Mouse (Mus musculus) CH12.LX (cell line): Measurements from ENCODE around the gene Hoxc8. TPM values are rescaled to one million over a fixed set of nuclear protein-coding genes. Genes with fewer than 3 reads are reported as not detected.

Experiments used
- DNase-seq: peaks from one replicate; pipeline ENCODE4 v3.0.0-alpha.2; 2013; ENCODE audit errors: extremely low read depth
- H3K27ac ChIP-seq: 2 replicates; pipeline ENCODE4 v1.5.1; 2012; ENCODE audit warnings: low read depth, mild to moderate bottlenecking, control low read depth, moderate library complexity; ENCODE audit not compliant: insufficient read depth
- H3K27me3 ChIP-seq: replicated peaks from 2 replicates; pipeline ENCODE3; 2012; ENCODE audit warnings: inconsistent platforms
- H3K36me3 ChIP-seq, 2 experiments: replicated peaks in 1 of 2; 2 replicates each; pipeline versions ENCODE3 to v1.6.1; 2012; ENCODE audit warnings: inconsistent platforms in 1 of 2, low read length in 1 of 2, mild to moderate bottlenecking in 1 of 2, mixed read lengths in 1 of 2, moderate library complexity in 1 of 2; ENCODE audit not compliant: control insufficient read depth in 1 of 2, insufficient read depth in 1 of 2
- H3K4me1 ChIP-seq, 2 experiments: 2 replicates each; pipeline ENCODE4 v1.6.1; 2012; ENCODE audit warnings: inconsistent platforms in 1 of 2, moderate library complexity in 1 of 2; ENCODE audit not compliant: insufficient read depth in 2 of 2, control insufficient read depth in 1 of 2
- H3K4me2 ChIP-seq: 2 replicates; pipeline ENCODE4 v1.6.1; 2012; ENCODE audit warnings: low read depth, mild to moderate bottlenecking, control low read depth; ENCODE audit not compliant: poor library complexity, insufficient read depth, severe bottlenecking
- H3K4me3 ChIP-seq, 3 experiments: fragments of 150-350 bp in 1 of 3; sonication (generic) in 1 of 3; replicated peaks in 1 of 3; 2 replicates each; pipeline versions ENCODE3 to v1.5.1; 2011 to 2012; ENCODE audit warnings: low read depth in 2 of 3, low read length in 2 of 3, mild to moderate bottlenecking in 2 of 3, moderate library complexity in 2 of 3, control low read depth in 1 of 3, improper control_type of control experiment in 1 of 3, inconsistent platforms in 1 of 3, mixed read lengths in 1 of 3; ENCODE audit not compliant: poor library complexity in 1 of 3
- H3K79me2 ChIP-seq: replicated peaks from 2 replicates; pipeline ENCODE4 v1.6.1; 2012; ENCODE audit warnings: mild to moderate bottlenecking, moderate library complexity; ENCODE audit not compliant: control insufficient read depth, poor library complexity, insufficient read depth, severe bottlenecking; ENCODE audit errors: extremely low read depth
- H3K9ac ChIP-seq: 2 replicates; pipeline ENCODE4 v1.6.1; 2012; ENCODE audit warnings: low read depth, mild to moderate bottlenecking, control low read depth, moderate library complexity; ENCODE audit not compliant: insufficient read depth
- H3K9me3 ChIP-seq: replicated peaks from 2 replicates; pipeline ENCODE3; 2012; ENCODE audit warnings: low read length, inconsistent platforms, mixed read lengths
- BHLHE40 ChIP-seq: IDR thresholded peaks from 2 replicates; pipeline ENCODE4 v1.6.1; 2011; ENCODE audit warnings: mild to moderate bottlenecking, low read depth, low read length, improper control_type of control experiment
- CHD1 ChIP-seq: IDR thresholded peaks from 2 replicates; pipeline ENCODE4 v1.6.1; 2012; ENCODE audit warnings: low read depth, low read length, improper control_type of control experiment, inconsistent platforms
- CHD2 ChIP-seq: IDR thresholded peaks from 2 replicates; pipeline ENCODE4 v1.6.1; 2011; ENCODE audit warnings: low read length, improper control_type of control experiment
- CTCF ChIP-seq, 2 experiments: IDR thresholded peaks in 1 of 2; conservative IDR thresholded peaks in 1 of 2; 2 replicates each; pipeline ENCODE4 v1.5.1; 2011 to 2012; ENCODE audit warnings: low read depth in 2 of 2, low read length in 2 of 2, improper control_type of control experiment in 1 of 2, inconsistent platforms in 1 of 2, mild to moderate bottlenecking in 1 of 2, moderate library complexity in 1 of 2
- E2F4 ChIP-seq: IDR thresholded peaks from 2 replicates; pipeline ENCODE4 v1.6.1; 2011; ENCODE audit warnings: low read depth, low read length, improper control_type of control experiment; ENCODE audit not compliant: insufficient replicate concordance
- GABPA ChIP-seq: IDR thresholded peaks from 2 replicates; pipeline ENCODE4 v1.6.1; 2012; ENCODE audit warnings: low read depth, low read length, improper control_type of control experiment, inconsistent platforms; ENCODE audit not compliant: insufficient replicate concordance
- HCFC1 ChIP-seq: IDR thresholded peaks from 2 replicates; pipeline ENCODE4 v1.6.1; 2012; ENCODE audit warnings: low read depth, mild to moderate bottlenecking, inconsistent platforms, low read length, improper control_type of control experiment
- IRF4 ChIP-seq: IDR thresholded peaks from 2 replicates; pipeline ENCODE4 v1.6.1; 2014; ENCODE audit warnings: low read depth, mild to moderate bottlenecking, inconsistent platforms, low read length, improper control_type of control experiment
- JUN ChIP-seq: IDR thresholded peaks from 2 replicates; pipeline ENCODE4 v1.6.1; 2011; ENCODE audit warnings: low read depth, mild to moderate bottlenecking, low read length, improper control_type of control experiment, moderate library complexity; ENCODE audit not compliant: insufficient read depth
- MAX ChIP-seq: IDR thresholded peaks from 2 replicates; pipeline ENCODE4 v1.6.1; 2011; ENCODE audit warnings: low read length, improper control_type of control experiment
- MAZ ChIP-seq: IDR thresholded peaks from 2 replicates; pipeline ENCODE4 v1.6.1; 2012; ENCODE audit warnings: low read depth, mild to moderate bottlenecking, inconsistent platforms, low read length, improper control_type of control experiment, moderate library complexity
- MEF2A ChIP-seq: IDR thresholded peaks from 2 replicates; pipeline ENCODE4 v1.6.1; 2014; ENCODE audit warnings: low read depth, mild to moderate bottlenecking, inconsistent platforms, low read length, improper control_type of control experiment, borderline replicate concordance
- MYC ChIP-seq: IDR thresholded peaks from 2 replicates; pipeline ENCODE4 v1.6.1; 2011; ENCODE audit warnings: low read depth, mild to moderate bottlenecking, improper control_type of control experiment, low read length
- NRF1 ChIP-seq: IDR thresholded peaks from 2 replicates; pipeline ENCODE4 v1.6.1; 2014; ENCODE audit warnings: low read depth, mild to moderate bottlenecking, inconsistent platforms, low read length, improper control_type of control experiment, moderate library complexity
- PAX5 ChIP-seq: IDR thresholded peaks from 2 replicates; pipeline ENCODE4 v1.6.1; 2012; ENCODE audit warnings: low read length, inconsistent platforms, mixed read lengths
- POLR2A ChIP-seq: IDR thresholded peaks from 2 replicates; pipeline ENCODE4 v1.6.1; 2011; ENCODE audit warnings: low read depth, mild to moderate bottlenecking, improper control_type of control experiment, low read length
- POLR2AphosphoS2 ChIP-seq: IDR thresholded peaks from 2 replicates; pipeline ENCODE4 v1.6.1; 2011; ENCODE audit warnings: low read depth, low read length, improper control_type of control experiment
- SIN3A ChIP-seq: IDR thresholded peaks from 2 replicates; pipeline ENCODE4 v1.6.1; 2012; ENCODE audit warnings: low read length, improper control_type of control experiment, inconsistent platforms
- SMC3 ChIP-seq: IDR thresholded peaks from 2 replicates; pipeline ENCODE4 v1.6.1; 2011; ENCODE audit warnings: low read depth, low read length, improper control_type of control experiment
- TBP ChIP-seq: conservative IDR thresholded peaks from 2 replicates; pipeline ENCODE4 v1.6.1; 2011; ENCODE audit warnings: low read depth, low read length, improper control_type of control experiment
- TCF12 ChIP-seq: IDR thresholded peaks from 2 replicates; pipeline ENCODE4 v1.6.1; 2014; ENCODE audit warnings: low read depth, mild to moderate bottlenecking, inconsistent platforms, low read length, improper control_type of control experiment
- USF1 ChIP-seq: IDR thresholded peaks from 2 replicates; pipeline ENCODE4 v1.6.1; 2014; ENCODE audit warnings: low read depth, mild to moderate bottlenecking, inconsistent platforms, low read length, improper control_type of control experiment
- USF2 ChIP-seq: conservative IDR thresholded peaks from 2 replicates; pipeline ENCODE4 v1.6.1; 2011; ENCODE audit warnings: low read depth, low read length, improper control_type of control experiment
- ZC3H11A ChIP-seq: IDR thresholded peaks from 2 replicates; pipeline ENCODE4 v1.6.1; 2012; ENCODE audit warnings: low read depth, mild to moderate bottlenecking, inconsistent platforms, low read length, improper control_type of control experiment
- ZKSCAN1 ChIP-seq: IDR thresholded peaks from 2 replicates; pipeline ENCODE4 v1.6.1; 2012; ENCODE audit warnings: low read depth, inconsistent platforms, low read length, improper control_type of control experiment, borderline replicate concordance
- ZNF384 ChIP-seq: IDR thresholded peaks from 2 replicates; pipeline ENCODE4 v1.6.1; 2012; ENCODE audit warnings: low read depth, low read length, improper control_type of control experiment, inconsistent platforms
- dilution Hi-C: fragments of 300-500 bp; cut with MboI; formaldehyde crosslinking; loops from 2 replicates; pipeline ENCODE4 v1.14.3; 2020; ENCODE audit warnings: low sequenced_read_pairs; ENCODE audit not compliant: extremely low pct_unique_long_range_greater_than_20kb, extremely low pct_ligation_motif_present
- in situ Hi-C: fragments of 300-500 bp; cut with MboI; formaldehyde crosslinking; loops from 3 replicates; pipeline ENCODE4 v1.14.3; 2019; ENCODE audit warnings: low sequenced_read_pairs, low pct_ligation_motif_present, low pct_unique_long_range_greater_than_20kb, mixed read lengths
- polyA plus RNA-seq: library from polyadenylated mRNA; unstranded; fragments of >175 nt; gene quantifications from 2 replicates; pipeline ENCODE4 v1.2.1, GENCODE M21; 2012; ENCODE audit warnings: low read depth; ENCODE audit not compliant: insufficient read length
- total RNA-seq, 2 experiments: library from RNA; depleted of rRNA; stranded (reverse); fragments of 300-350 nt in 1 of 2; fragments of >200 nt in 1 of 2; gene quantifications; 2 replicates each; pipeline ENCODE4 v1.2.3; 2012 to 2014

The Hoxc8 gene
- total and polyA plus RNA-seq, 3 experiments = not detected

GRCm38 (mm10) chr15:103010847-103011555 is 20.6 kb downstream of the Hoxc8 start:
- no peaks in the 10 kb centered on the region for H3K27me3 ChIP-seq
- TF ChIP-seq SMC3 (no peak), PAX5 (no peak), BHLHE40 (no peak), CTCF (conservative IDR thresholded peaks at IDR 0.05 in 1 of 2, IDR thresholded peaks at IDR 0.05 in 1 of 2; ENCODE audit: low read depth in 2 of 2, low read length in 2 of 2) (no peak), GABPA (no peak), USF2 (no peak), HCFC1 (no peak), ZKSCAN1 (no peak), ZNF384 (no peak), TCF12 (no peak), USF1 (no peak), POLR2A (no peak), SIN3A (no peak), MYC (no peak)
- TF ChIP-seq, all 38 proteins: peak for 0
- no peak overlapping the region for H3K4me2 ChIP-seq
- no peak overlapping the region for H3K27ac ChIP-seq
- H3K36me3 ChIP-seq = no peaks in the 10 kb centered on the region
- peaks cover 7% of the 10 kb centered on the region for H3K9me3 ChIP-seq
- no peak overlapping the region for H3K9ac ChIP-seq
- in situ Hi-C loops (loop anchor here (10.0 kb wide), 1 partner anchor 164 kb away; no protein-coding TSS in a partner anchor), dilution Hi-C loops (no loop called here)
- H3K79me2 ChIP-seq = no peaks in the 10 kb centered on the region
- no peak overlapping the region for H3K4me3 ChIP-seq
- peaks cover 0 to 41% of the 10 kb centered on the region in 2 experiments; a peak in 2 of 4 replicates for H3K4me1 ChIP-seq
- DNase-seq = no peak

- Histone ChIP-seq H3K4me2 (no peak overlapping the region), H3K9me3 (peaks cover 7% of the 10 kb centered on the region), H3K79me2 (no peaks in the 10 kb centered on the region), H3K27me3 (no peaks in the 10 kb centered on the region), H3K4me1 (peaks cover 0 to 37% of the 10 kb centered on the region in 2 experiments; a peak in 2 of 4 replicates)
- DNase-seq = no peak
- dilution Hi-C loops = no loop called here
- TF ChIP-seq POLR2AphosphoS2 (no peak), PAX5 (no peak), USF2 (no peak), BHLHE40 (no peak), ZNF384 (no peak), MEF2A (no peak), TBP (no peak), IRF4 (no peak), ZC3H11A (no peak), HCFC1 (no peak), NRF1 (no peak), GABPA (no peak), E2F4 (no peak), CHD1 (no peak), JUN (no peak), SMC3 (no peak), SIN3A (no peak), MAX (no peak), MAZ (no peak), CHD2 (no peak)
- TF ChIP-seq, all 38 proteins: peak for 0
- Histone ChIP-seq H3K4me3 (no peak overlapping the region), H3K36me3 (no peaks in the 10 kb centered on the region), H3K27ac (no peak overlapping the region), H3K9ac (no peak overlapping the region)
- in situ Hi-C loops = loop anchor here (10.0 kb wide), 1 partner anchor 163 kb away; no protein-coding TSS in a partner anchor
Measured at GRCm38 (mm10) chr15:103011928-103012486, 21.6 kb downstream of the Hoxc8 start.
